ENCODE assay signal across 14 mouse cellular contexts in genomic region chr4:86916062-86916461, GRCm38 (mm10). TPM values are rescaled to one million over a fixed set of nuclear protein-coding genes. Genes with fewer than 3 reads are reported as not detected.
DNase-seq lines count a peak whose midpoint lies in the region; ATAC-seq and TF ChIP-seq lines count a peak whose summit lies in the region.
"Had no signal": no experiment of that assay in that cellular context is flagged by ENCODE, and none has a peak within 500 bp of the region (broad histone marks: within the 10 kb centered on the region; RNA-seq: fewer than 3 reads in every experiment).

No protein-coding gene starts in this region.

- no peak overlapping the region for H3K9ac ChIP-seq in heart, adult 2 months (ENCODE audit: low read depth, low read length)
- no peak overlapping the region for H3K9ac ChIP-seq in heart, embryonic 12.5 days
- H3K9ac ChIP-seq in liver, postnatal 0 days (replicated peaks) = no peak overlapping the region
- H3K9ac ChIP-seq in liver, embryonic 11.5 days (ENCODE audit: low read depth, low read length) = no peak overlapping the region
- H3K9ac ChIP-seq: forebrain, embryonic 15.5 days; hindbrain, embryonic 12.5 days; kidney, embryonic 15.5 days had no signal

- no peak overlapping the region for H3K27ac ChIP-seq in heart, adult 2 months
- no peak overlapping the region for H3K27ac ChIP-seq in heart, embryonic 12.5 days (ENCODE audit: poor library complexity, severe bottlenecking)
- no peak overlapping the region for H3K27ac ChIP-seq in liver, postnatal 0 days (ENCODE audit: low read depth)
- no peak overlapping the region for H3K27ac ChIP-seq in liver, embryonic 11.5 days (ENCODE audit: low read depth, low read length)
- H3K27ac ChIP-seq: forebrain, embryonic 15.5 days; hindbrain, embryonic 12.5 days; kidney, embryonic 15.5 days had no signal

- H3K4me3 ChIP-seq in heart, adult 2 months = no peak overlapping the region
- no peak overlapping the region for H3K4me3 ChIP-seq in heart, embryonic 12.5 days
- H3K4me3 ChIP-seq in liver, postnatal 0 days (ENCODE audit: low read depth, low read length) = no peak overlapping the region
- no peak overlapping the region for H3K4me3 ChIP-seq in liver, embryonic 11.5 days (ENCODE audit: low read depth, low read length)
- H3K4me3 ChIP-seq: forebrain, embryonic 15.5 days; hindbrain, embryonic 12.5 days; kidney, embryonic 15.5 days had no signal

- H3K27me3 ChIP-seq in heart, adult 2 months (ENCODE audit: control insufficient read depth, insufficient read depth, low read length) = no peaks in the 10 kb centered on the region
- H3K27me3 ChIP-seq in heart, embryonic 12.5 days (replicated peaks) = no peaks in the 10 kb centered on the region
- H3K27me3 ChIP-seq in liver, postnatal 0 days (ENCODE audit: insufficient read depth, low read length) = no peaks in the 10 kb centered on the region
- no peaks in the 10 kb centered on the region for H3K27me3 ChIP-seq in liver, embryonic 11.5 days (replicated peaks; ENCODE audit: control insufficient read depth, insufficient read depth, low read length)
- H3K27me3 ChIP-seq: forebrain, embryonic 15.5 days; hindbrain, embryonic 12.5 days; kidney, embryonic 15.5 days had no signal

- TF ChIP-seq EP300 in heart, adult 2 months (IDR thresholded peaks at IDR 0.05; ENCODE audit: insufficient read depth, low read depth, low read length) = no peak
- TF ChIP-seq EP300 in liver, postnatal 0 days (IDR thresholded peaks at IDR 0.05; ENCODE audit: low read depth) = no peak

- H3K36me3 ChIP-seq in heart, adult 2 months (ENCODE audit: control insufficient read depth, insufficient read depth, low read length) = no peaks in the 10 kb centered on the region
- peaks cover 38% of the 10 kb centered on the region for H3K36me3 ChIP-seq in heart, embryonic 12.5 days
- H3K36me3 ChIP-seq in liver, postnatal 0 days (replicated peaks; ENCODE audit: insufficient read depth, low read length) = peaks cover 7% of the 10 kb centered on the region
- no peaks in the 10 kb centered on the region for H3K36me3 ChIP-seq in liver, embryonic 11.5 days (ENCODE audit: control insufficient read depth, insufficient read depth, low read length)
- H3K36me3 ChIP-seq: forebrain, embryonic 15.5 days; hindbrain, embryonic 12.5 days had no signal

- no peaks in the 10 kb centered on the region for H3K79me2 ChIP-seq in heart, adult 2 months (replicated peaks; ENCODE audit: control insufficient read depth, insufficient read depth, low read length)

- no peak for TF ChIP-seq POLR2A in heart, adult 2 months (IDR thresholded peaks at IDR 0.05; ENCODE audit: insufficient read depth, low read depth, low read length)

- H3K4me2 ChIP-seq in heart, embryonic 12.5 days = no peak overlapping the region
- H3K4me2 ChIP-seq in liver, postnatal 0 days (ENCODE audit: low read depth, low read length) = no peak overlapping the region
- H3K4me2 ChIP-seq in liver, embryonic 11.5 days = no peak overlapping the region
- H3K4me2 ChIP-seq: forebrain, embryonic 15.5 days; hindbrain, embryonic 12.5 days; kidney, embryonic 15.5 days had no signal

- WGBS in heart, adult 2 months = 71% methylated on average over 1 of the region's 1 CpGs
- WGBS in heart, embryonic 12.5 days = 62% methylated on average over 1 of the region's 1 CpGs
- WGBS in liver, postnatal 0 days (ENCODE audit: insufficient replicate concordance) = 58% methylated on average over 1 of the region's 1 CpGs
- 60% methylated on average over 1 of the region's 1 CpGs for WGBS in liver, embryonic 11.5 days

- no peak for DNase-seq in heart, adult 2 months
- no peak for DNase-seq in liver, postnatal 0 days
- no peak for DNase-seq in liver, embryonic 11.5 days (ENCODE audit: low spot score)
- DNase-seq in B cell, adult 2 months = peak; percentile 14 to 17
- peak; percentile 22 for DNase-seq in T-cell, adult 2 months (ENCODE audit: low spot score)
- no peak for DNase-seq in layer of hippocampus, postnatal 10 days (ENCODE audit: low spot score in 2 of 2)
- no peak for DNase-seq in c-Kit-positive CD71-positive TER-119-positive erythroid progenitor cells, embryonic 14.5 days (ENCODE audit: low spot score)
- DNase-seq: cerebellum, adult 18-20 months; gastrocnemius, postnatal 10 days; right cerebral cortex, postnatal 4 days had no signal

- peak; percentile 65 for TF ChIP-seq CTCF in heart, adult 2 months (IDR thresholded peaks at IDR 0.05)
- TF ChIP-seq CTCF in liver, postnatal 0 days (IDR thresholded peaks at IDR 0.05; ENCODE audit: low read depth) = peak; percentile 47

- H3K4me1 ChIP-seq in heart, adult 2 months (ENCODE audit: control insufficient read depth, insufficient read depth, low read length) = no peaks in the 10 kb centered on the region
- peaks cover 11% of the 10 kb centered on the region for H3K4me1 ChIP-seq in heart, embryonic 12.5 days (replicated peaks)
- H3K4me1 ChIP-seq in liver, postnatal 0 days (ENCODE audit: insufficient read depth) = peaks cover 7% of the 10 kb centered on the region
- H3K4me1 ChIP-seq in liver, embryonic 11.5 days (replicated peaks; ENCODE audit: control insufficient read depth, insufficient read depth, low read length) = peaks cover 5% of the 10 kb centered on the region
- H3K4me1 ChIP-seq: forebrain, embryonic 15.5 days had no signal

- no peak for ATAC-seq in heart, embryonic 12.5 days (ENCODE audit: insufficient number of reproducible peaks, low FRiP score)
- no peak for ATAC-seq in liver, postnatal 0 days
- no peak for ATAC-seq in liver, embryonic 11.5 days (replicated peaks; ENCODE audit: low FRiP score)
- ATAC-seq: forebrain, embryonic 15.5 days had no signal

- intact Hi-C loops in heart, adult 2 months (cut with DNase I) = no loop called here

- H3K9me3 ChIP-seq in heart, embryonic 12.5 days (replicated peaks) = no peaks in the 10 kb centered on the region
- H3K9me3 ChIP-seq in liver, postnatal 0 days (ENCODE audit: low read length) = no peaks in the 10 kb centered on the region
- no peaks in the 10 kb centered on the region for H3K9me3 ChIP-seq in liver, embryonic 11.5 days (ENCODE audit: control insufficient read depth, low read length)
- H3K9me3 ChIP-seq: forebrain, embryonic 15.5 days; hindbrain, embryonic 12.5 days; kidney, embryonic 15.5 days had no signal

RNA-seq across cellular contexts. Expression of gene Acer2, which starts 41.9 kb away (rescaled TPM):
- total RNA-seq in heart, adult 2 months (2021) = 10 to 100 TPM; 16.4 to 17.9 TPM
- 25.6 and 32.7 TPM in 2 replicates for polyA plus RNA-seq in heart, adult 2 months (2012; rRNA removed)
- 36.0 and 40.9 TPM in 2 replicates for polyA plus RNA-seq in heart, embryonic 12.5 days (2016; fragmentation: Nextera tagmentation; extraction: Ambion mirVana)
- 10.1 and 11.4 TPM in 2 replicates for polyA plus RNA-seq in liver, postnatal 0 days (2015; fragmentation: Nextera tagmentation; extraction: Ambion mirVana)
- polyA plus RNA-seq in liver, embryonic 11.5 days (2014; fragmentation: Nextera tagmentation; extraction: Ambion mirVana) = 16.3 and 19.4 TPM in 2 replicates
- 1 to 10 TPM; 2.5 to 3.0 TPM for total RNA-seq in layer of hippocampus, postnatal 10 days (2021)

RNA-seq across cellular contexts. Expression of gene Rps6, which starts 58.9 kb away (rescaled TPM):
- total RNA-seq in heart, adult 2 months (2021) = 100 to 1,000 TPM; 491 to 601 TPM
- 325 and 404 TPM in 2 replicates for polyA plus RNA-seq in heart, adult 2 months (2012; rRNA removed)
- 458 and 459 TPM in 2 replicates for polyA plus RNA-seq in heart, embryonic 12.5 days (2016; fragmentation: Nextera tagmentation; extraction: Ambion mirVana)
- 455 and 469 TPM in 2 replicates for polyA plus RNA-seq in liver, postnatal 0 days (2015; fragmentation: Nextera tagmentation; extraction: Ambion mirVana)
- polyA plus RNA-seq in liver, embryonic 11.5 days (2014; fragmentation: Nextera tagmentation; extraction: Ambion mirVana) = 1,053 and 1,060 TPM in 2 replicates
- total RNA-seq in layer of hippocampus, postnatal 10 days (2021) = 100 to 1,000 TPM; 434 to 447 TPM

Comparison
In these comparisons a context has a peak if more than half of its experiments do, and no peak if none do; other contexts are left out.
1. DNase-seq: peak in B cell, adult 2 months (2 of 2) and T-cell, adult 2 months (single experiment); none in heart, adult 2 months (0 of 2), liver, postnatal 0 days (single experiment), liver, embryonic 11.5 days (single experiment), layer of hippocampus, postnatal 10 days (0 of 2) and c-Kit-positive CD71-positive TER-119-positive erythroid progenitor cells, embryonic 14.5 days (single experiment).